Mouse (Mus musculus) myocyte (in vitro differentiated cells): ENCODE measurements around the gene Mrap. TPM values are rescaled to one million over a fixed set of nuclear protein-coding genes. Genes with fewer than 3 reads are reported as not detected.

ENCODE experiments used
- H3K27me3 ChIP-seq: one replicate; pipeline ENCODE4 v1.6.1; 2011; ENCODE audit not compliant: control insufficient read depth, insufficient read depth, insufficient read length
- H3K36me3 ChIP-seq: one replicate; pipeline ENCODE4 v1.6.1; 2011; ENCODE audit not compliant: control insufficient read depth, insufficient read depth
- H3K4me2 ChIP-seq: one replicate; pipeline ENCODE4 v1.6.1; 2011; ENCODE audit warnings: low read depth, control low read depth
- H3K4me3 ChIP-seq: one replicate; pipeline ENCODE4 v1.5.1; 2011; ENCODE audit warnings: mild to moderate bottlenecking, control low read depth, moderate library complexity
- H3K79me2 ChIP-seq: one replicate; pipeline ENCODE4 v1.6.1; 2011; ENCODE audit not compliant: control insufficient read depth, insufficient read depth
- H3ac ChIP-seq: one replicate; pipeline ENCODE4 v1.6.1; 2011; ENCODE audit not compliant: control insufficient read depth, insufficient read length
- CEBPB ChIP-seq: IDR thresholded peaks from 2 replicates; pipeline ENCODE4 v1.6.1; 2011; ENCODE audit warnings: mild to moderate bottlenecking, moderate library complexity; ENCODE audit not compliant: poor library complexity, insufficient read depth, severe bottlenecking
- E2F4 ChIP-seq: IDR thresholded peaks from one replicate; pipeline ENCODE4 v1.6.1; 2011; ENCODE audit warnings: mild to moderate bottlenecking, control low read depth, moderate library complexity; ENCODE audit not compliant: insufficient read depth
- MAX ChIP-seq: IDR thresholded peaks from one replicate; pipeline ENCODE4 v1.6.1; 2011; ENCODE audit warnings: low read depth, mild to moderate bottlenecking, control low read depth
- MYOD1 ChIP-seq, 3 experiments: IDR thresholded peaks; one replicate each; pipeline ENCODE4 v1.6.1; 2011; ENCODE audit warnings: control low read depth in 2 of 3, low read depth in 2 of 3, mild to moderate bottlenecking in 2 of 3, moderate library complexity in 1 of 3; ENCODE audit not compliant: insufficient read length in 2 of 3, control insufficient read depth in 1 of 3
- MYOG ChIP-seq, 3 experiments: IDR thresholded peaks; one replicate each; pipeline ENCODE4 v1.6.1; 2011; ENCODE audit warnings: control low read depth in 2 of 3, low read depth in 2 of 3, mild to moderate bottlenecking in 2 of 3; ENCODE audit not compliant: insufficient read length in 2 of 3, control insufficient read depth in 1 of 3, insufficient read depth in 1 of 3
- POLR2A ChIP-seq: IDR thresholded peaks from one replicate; pipeline ENCODE4 v1.6.1; 2011; ENCODE audit warnings: low read depth, mild to moderate bottlenecking, control low read depth, moderate library complexity; ENCODE audit not compliant: insufficient read length
- POLR2AphosphoS2 ChIP-seq: IDR thresholded peaks from one replicate; pipeline ENCODE4 v1.6.1; 2011; ENCODE audit warnings: low read depth, control low read depth; ENCODE audit not compliant: insufficient read length
- REST ChIP-seq: IDR thresholded peaks from one replicate; pipeline ENCODE4 v1.6.1; 2011; ENCODE audit warnings: mild to moderate bottlenecking, control low read depth, moderate library complexity; ENCODE audit not compliant: insufficient read depth, insufficient read length
- SRF ChIP-seq: IDR thresholded peaks from one replicate; pipeline ENCODE4 v1.6.1; 2011; ENCODE audit warnings: low read depth; ENCODE audit not compliant: control insufficient read depth, insufficient read length
- TCF12 ChIP-seq: IDR thresholded peaks from one replicate; pipeline ENCODE4 v1.6.1; 2011; ENCODE audit warnings: mild to moderate bottlenecking, control low read depth; ENCODE audit not compliant: poor library complexity, insufficient read depth, severe bottlenecking
- TCF3 ChIP-seq: IDR thresholded peaks from one replicate; pipeline ENCODE4 v1.6.1; 2011; ENCODE audit warnings: low read depth, control low read depth; ENCODE audit not compliant: insufficient read length
- USF1 ChIP-seq: IDR thresholded peaks from one replicate; pipeline ENCODE4 v1.6.1; 2011; ENCODE audit warnings: low read depth, mild to moderate bottlenecking, control low read depth, moderate library complexity
- polyA plus RNA-seq: library from polyadenylated mRNA; unstranded; fragments of >200 nt; fragmentation: generic; extraction: Trizol; gene quantifications from one replicate; pipeline ENCODE4 v1.2.1, GENCODE M21; 2012; ENCODE audit warnings: missing spikeins

Mrap gene
- polyA plus RNA-seq, 1 experiment = not detected

DNA sequence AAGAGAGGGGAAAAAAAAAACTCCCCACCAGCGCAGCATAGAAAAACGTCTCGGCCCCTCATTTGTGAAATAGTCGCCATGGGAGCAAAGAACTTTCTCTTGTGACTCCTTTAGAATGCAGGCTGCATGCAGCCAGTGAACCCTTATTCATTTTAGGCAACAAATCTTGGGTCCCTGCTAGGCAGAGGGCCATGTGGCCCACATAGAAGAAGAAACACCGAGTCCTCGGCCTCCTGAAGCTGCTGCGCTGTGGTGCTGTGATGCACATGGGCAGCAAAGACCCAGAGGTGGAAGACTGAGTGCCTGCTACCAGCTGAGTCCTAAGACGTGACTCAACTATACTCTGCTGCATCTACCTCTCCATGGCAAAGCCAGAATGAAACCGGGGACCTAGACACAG is 41.7 kb upstream of the Mrap start:
- no peak for TF ChIP-seq SRF
- TF ChIP-seq MYOG (IDR thresholded peaks at IDR 0.05; ENCODE audit: control insufficient read depth in 1 of 3, insufficient read depth in 1 of 3, insufficient read length in 2 of 3, low read depth in 2 of 3) = no peak
- no peak overlapping the region for H3K4me2 ChIP-seq
- H3K27me3 ChIP-seq = peaks cover 7% of the 10 kb centered on the region
- no peak overlapping the region for H3ac ChIP-seq
- H3K36me3 ChIP-seq = no peaks in the 10 kb centered on the region
- no peak overlapping the region for H3K4me3 ChIP-seq
- no peaks in the 10 kb centered on the region for H3K79me2 ChIP-seq

DNA sequence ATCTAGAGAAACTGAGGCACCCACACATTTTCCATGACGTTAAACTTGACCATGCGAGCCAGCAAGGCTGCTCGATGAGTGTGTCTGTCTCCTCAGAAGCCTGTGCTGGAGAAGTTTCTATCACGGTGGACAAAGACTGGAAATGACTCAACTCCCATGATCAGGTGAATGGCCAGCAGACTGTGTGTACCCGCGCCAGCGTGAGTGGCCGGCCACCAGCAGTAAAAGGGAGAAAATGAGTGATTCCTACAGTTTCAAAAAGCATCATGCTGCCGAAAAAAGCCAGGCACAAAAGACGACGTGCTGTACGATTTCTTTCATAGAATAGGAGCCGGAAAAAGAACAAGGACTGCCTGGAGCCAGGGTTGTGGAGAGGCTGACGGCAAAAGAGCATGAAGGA is 38.6 kb upstream of the Mrap start:
- Histone ChIP-seq H3K36me3 (no peaks in the 10 kb centered on the region), H3K4me3 (no peak overlapping the region), H3K4me2 (no peak overlapping the region), H3K27me3 (peaks cover 7% of the 10 kb centered on the region), H3K79me2 (no peaks in the 10 kb centered on the region), H3ac (no peak overlapping the region)
- no peak for TF ChIP-seq SRF
- no peak for TF ChIP-seq CEBPB
- TF ChIP-seq MYOD1 (IDR thresholded peaks at IDR 0.05; ENCODE audit: control insufficient read depth in 1 of 3, insufficient read length in 2 of 3, low read depth in 2 of 3) = no peak
- no peak for TF ChIP-seq REST
- no peak for TF ChIP-seq MAX
- no peak for TF ChIP-seq E2F4
- no peak for TF ChIP-seq POLR2A
- TF ChIP-seq TCF3 = no peak
- no peak for TF ChIP-seq TCF12
- TF ChIP-seq MYOG (IDR thresholded peaks at IDR 0.05; ENCODE audit: control insufficient read depth in 1 of 3, insufficient read depth in 1 of 3, insufficient read length in 2 of 3, low read depth in 2 of 3) = no peak
- TF ChIP-seq POLR2AphosphoS2 = no peak
- no peak for TF ChIP-seq USF1

GRCm38 (mm10) chr16:90701541-90701940 is 36.5 kb upstream of the Mrap start:
- no peak for TF ChIP-seq E2F4
- no peak for TF ChIP-seq POLR2A
- TF ChIP-seq POLR2AphosphoS2 = no peak
- TF ChIP-seq REST = no peak
- TF ChIP-seq USF1 = no peak
- TF ChIP-seq TCF12 = no peak
- TF ChIP-seq MYOD1 (IDR thresholded peaks at IDR 0.05; ENCODE audit: control insufficient read depth in 1 of 3, insufficient read length in 2 of 3, low read depth in 2 of 3) = no peak
- TF ChIP-seq MAX = no peak
- TF ChIP-seq MYOG (IDR thresholded peaks at IDR 0.05; ENCODE audit: control insufficient read depth in 1 of 3, insufficient read depth in 1 of 3, insufficient read length in 2 of 3, low read depth in 2 of 3) = no peak
- no peak for TF ChIP-seq SRF
- TF ChIP-seq CEBPB = no peak
- no peak for TF ChIP-seq TCF3
- Histone ChIP-seq H3K4me3 (no peak overlapping the region), H3K36me3 (no peaks in the 10 kb centered on the region), H3ac (no peak overlapping the region), H3K27me3 (peaks cover 7% of the 10 kb centered on the region), H3K4me2 (no peak overlapping the region), H3K79me2 (no peaks in the 10 kb centered on the region)

- H3K79me2 ChIP-seq = no peaks in the 10 kb centered on the region
- TF ChIP-seq SRF (no peak), POLR2AphosphoS2 (no peak), E2F4 (no peak), TCF3 (no peak), CEBPB (no peak)
- no peaks in the 10 kb centered on the region for H3K36me3 ChIP-seq
- H3ac ChIP-seq = no peak overlapping the region
- peaks cover under 1% of the 10 kb centered on the region for H3K27me3 ChIP-seq
- no peak overlapping the region for H3K4me3 ChIP-seq
- H3K4me2 ChIP-seq = no peak overlapping the region
These were observed 34.4 kb upstream of the Mrap start for GRCm38 (mm10) chr16:90703646-90704045.

GRCm38 (mm10) chr16:90704161-90704825 is 33.7 kb upstream of the Mrap start:
- Histone ChIP-seq H3K36me3 (no peaks in the 10 kb centered on the region), H3K79me2 (no peaks in the 10 kb centered on the region), H3K4me3 (no peak overlapping the region), H3K4me2 (peak overlapping the region; percentile 23), H3ac (no peak overlapping the region), H3K27me3 (no peaks in the 10 kb centered on the region)
- TF ChIP-seq MYOD1 (IDR thresholded peaks at IDR 0.05; ENCODE audit: control insufficient read depth in 1 of 3, insufficient read length in 2 of 3, low read depth in 2 of 3) = no peak
- TF ChIP-seq MAX = no peak
